Mouse (Mus musculus) erythroblast, embryonic 14.5 days (primary cell): ENCODE measurements at regions not wholly inside any gene's neighbourhood (a gene's known extent, or its start where the extent isn't known, plus 50 kb on each side); places are given as distances from the start of the nearest gene placed in this dataset.

Experiments used
- H3K27me3 ChIP-seq: 2 replicates; pipeline ENCODE4 v1.6.1; 2012; ENCODE audit warnings: inconsistent platforms; ENCODE audit not compliant: control insufficient read depth
- H3K36me3 ChIP-seq: 2 replicates; pipeline ENCODE4 v1.6.1; 2012; ENCODE audit warnings: mild to moderate bottlenecking, inconsistent platforms; ENCODE audit not compliant: control insufficient read depth
- H3K4me1 ChIP-seq: 2 replicates; pipeline ENCODE4 v1.6.1; 2012; ENCODE audit warnings: inconsistent platforms; ENCODE audit not compliant: control insufficient read depth
- H3K4me3 ChIP-seq: replicated peaks from 2 replicates; pipeline ENCODE3; 2012; ENCODE audit warnings: moderate library complexity, mild to moderate bottlenecking, inconsistent platforms
- H3K9me3 ChIP-seq: 2 replicates; pipeline ENCODE4 v1.6.1; 2012; ENCODE audit warnings: low read length, inconsistent platforms, mixed read lengths; ENCODE audit not compliant: control insufficient read depth
- GATA1 ChIP-seq: IDR thresholded peaks from 2 replicates; pipeline ENCODE4 v1.6.1; 2012; ENCODE audit warnings: low read length, inconsistent platforms, mixed read lengths
- TAL1 ChIP-seq: IDR thresholded peaks from 3 replicates; pipeline ENCODE4 v1.6.1; 2012; ENCODE audit warnings: low read length, inconsistent platforms, mixed read lengths

DNA sequence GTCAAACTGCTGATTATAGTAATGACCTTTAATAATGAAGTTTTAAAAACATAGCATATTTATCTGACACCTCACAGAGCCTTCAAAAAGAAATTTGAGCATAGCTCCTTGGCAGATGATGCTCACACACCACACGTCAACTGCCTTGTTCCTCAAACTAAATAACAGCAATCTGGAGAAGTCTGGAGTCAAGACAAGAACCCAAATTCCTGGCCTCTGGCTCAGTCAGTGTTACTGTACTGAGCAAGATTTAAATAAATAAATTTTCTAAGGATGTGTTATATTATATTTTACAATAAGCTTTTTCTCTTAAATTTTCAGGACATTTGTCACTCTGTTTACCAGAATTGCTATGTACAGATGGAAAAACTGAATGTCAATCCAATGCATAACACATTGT is 408.5 kb upstream of the C030005K15Rik start:
- peaks cover 7% of the 10 kb centered on the region; the same call in 1 of the 2 replicates for H3K9me3 ChIP-seq
- no peak overlapping the region for H3K4me3 ChIP-seq
- no peaks in the 10 kb centered on the region for H3K36me3 ChIP-seq
- TF ChIP-seq TAL1 (no peak), GATA1 (no peak)
- H3K27me3 ChIP-seq, result no peaks in the 10 kb centered on the region
- H3K4me1 ChIP-seq, result no peaks in the 10 kb centered on the region

DNA sequence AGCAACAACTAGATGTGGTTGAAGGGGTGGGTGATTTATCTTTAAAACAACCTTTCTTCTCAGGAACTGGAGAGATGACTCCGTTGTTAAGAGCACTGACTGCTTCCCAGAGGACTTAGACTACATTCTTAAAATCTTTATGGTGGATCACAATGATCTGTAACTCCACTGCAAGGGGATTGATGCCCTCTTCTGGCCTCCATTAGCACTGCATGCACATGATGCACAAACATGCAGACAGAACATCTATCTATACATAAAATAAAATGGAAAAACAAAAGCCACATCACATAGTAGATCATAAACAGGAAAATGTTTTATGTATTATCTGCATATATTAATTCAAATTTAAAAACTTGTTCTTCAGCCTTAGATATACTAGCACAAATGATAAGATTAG is 419.2 kb upstream of the C030005K15Rik start:
- H3K27me3 ChIP-seq, result no peaks in the 10 kb centered on the region
- no peak for TF ChIP-seq GATA1
- no peaks in the 10 kb centered on the region for H3K36me3 ChIP-seq
- H3K4me1 ChIP-seq, result no peaks in the 10 kb centered on the region
- no peak overlapping the region for H3K4me3 ChIP-seq
- H3K9me3 ChIP-seq, result no peaks in the 10 kb centered on the region; the same call in 1 of the 2 replicates

DNA sequence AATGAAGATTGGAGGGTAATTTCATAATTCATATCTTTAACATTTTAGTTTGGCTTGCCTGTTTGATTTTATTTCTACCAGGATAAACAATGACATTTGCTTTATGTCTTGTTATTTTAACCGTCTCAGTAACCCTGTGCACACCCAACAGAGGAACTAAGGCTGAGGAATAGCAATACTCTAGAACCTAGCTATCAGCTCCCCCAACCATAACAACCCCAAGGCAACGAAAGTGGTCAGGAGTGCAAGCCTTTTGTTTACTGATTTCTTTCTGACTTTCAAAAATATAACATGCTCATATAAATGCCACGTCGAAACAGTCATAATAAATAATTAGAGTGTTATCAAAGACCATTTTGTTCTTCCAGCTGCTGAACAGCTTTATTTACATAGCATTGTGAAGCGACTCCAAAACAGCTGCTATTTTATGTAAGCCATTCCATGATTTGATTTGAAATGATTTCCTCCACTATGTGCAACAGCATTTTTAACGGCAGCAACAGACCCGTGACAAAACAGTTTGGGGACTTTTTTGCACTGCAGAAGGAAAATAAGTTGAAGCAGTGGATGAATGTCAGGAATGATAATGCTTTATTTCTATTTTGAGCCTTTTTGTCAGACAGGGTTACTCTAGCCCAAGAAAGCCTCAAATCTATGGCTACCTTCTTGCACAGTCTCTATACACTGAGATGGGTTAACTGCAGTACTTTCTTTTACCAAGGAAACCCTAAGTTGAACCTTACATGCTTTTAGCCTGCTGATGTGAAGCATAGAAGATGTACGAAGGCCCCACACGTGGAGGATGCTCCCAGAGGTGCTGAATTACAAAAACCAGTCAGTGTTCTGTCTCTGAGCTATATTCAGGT is 420.7 kb upstream of the C030005K15Rik start:
- no peaks in the 10 kb centered on the region for H3K4me1 ChIP-seq
- H3K27me3 ChIP-seq, result no peaks in the 10 kb centered on the region
- no peak for TF ChIP-seq GATA1
- no peak for TF ChIP-seq TAL1
- H3K4me3 ChIP-seq, result no peak overlapping the region
- H3K9me3 ChIP-seq, result no peaks in the 10 kb centered on the region; the same call in 1 of the 2 replicates
- H3K36me3 ChIP-seq, result no peaks in the 10 kb centered on the region

DNA sequence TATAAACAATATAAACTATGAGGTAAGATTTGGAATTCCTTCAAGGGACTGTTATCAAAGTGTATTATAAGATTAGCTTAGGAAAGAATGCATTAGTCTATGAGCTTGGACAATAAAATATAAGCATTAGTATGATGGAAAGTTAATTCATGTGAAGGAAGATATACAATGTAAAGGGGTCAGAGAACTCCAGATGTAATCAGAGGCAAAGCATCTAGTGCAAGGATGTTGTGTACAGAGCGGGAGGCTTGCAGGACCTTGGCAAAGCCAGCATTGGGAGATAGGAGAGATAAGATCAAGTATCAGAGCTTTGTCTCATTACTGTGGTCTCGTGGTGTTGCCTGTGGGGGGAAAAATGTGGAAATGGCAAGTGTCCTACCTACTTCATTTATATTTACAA is 429.4 kb upstream of the C030005K15Rik start:
- no peaks in the 10 kb centered on the region for H3K27me3 ChIP-seq
- no peaks in the 10 kb centered on the region for H3K36me3 ChIP-seq
- no peak for TF ChIP-seq GATA1
- no peak for TF ChIP-seq TAL1
- H3K4me1 ChIP-seq, result no peaks in the 10 kb centered on the region
- H3K9me3 ChIP-seq, result no peaks in the 10 kb centered on the region; the same call in 1 of the 2 replicates
- no peak overlapping the region for H3K4me3 ChIP-seq

DNA sequence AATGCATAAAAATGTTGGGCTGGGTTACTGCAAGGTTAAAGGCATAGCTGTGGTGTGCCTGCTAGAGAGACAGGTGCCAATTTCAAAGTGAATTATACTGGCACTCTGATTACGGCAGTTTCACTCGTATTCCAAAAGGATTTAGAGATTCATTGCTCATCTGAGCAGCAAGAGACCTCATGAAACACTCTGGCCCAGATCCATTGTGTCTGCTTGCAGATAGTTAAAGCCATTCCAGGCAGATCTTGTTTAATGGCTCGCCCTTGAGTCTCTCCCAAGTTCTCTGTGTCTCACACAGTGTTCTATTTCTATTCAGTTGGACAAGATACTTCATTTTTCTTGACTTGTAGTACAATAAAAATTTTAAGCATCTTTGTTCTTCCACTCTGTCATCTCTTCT is 459.1 kb upstream of the C030005K15Rik start:
- Histone ChIP-seq H3K4me1 (no peaks in the 10 kb centered on the region), H3K4me3 (no peak overlapping the region), H3K36me3 (no peaks in the 10 kb centered on the region), H3K27me3 (no peaks in the 10 kb centered on the region), H3K9me3 (no peaks in the 10 kb centered on the region)
- TF ChIP-seq GATA1, result no peak
- no peak for TF ChIP-seq TAL1

GRCm38 (mm10) chr10:98196852-98197251 is 470.3 kb upstream of the C030005K15Rik start:
- TF ChIP-seq GATA1 (no peak), TAL1 (no peak)
- H3K36me3 ChIP-seq, result no peaks in the 10 kb centered on the region
- H3K27me3 ChIP-seq, result no peaks in the 10 kb centered on the region
- H3K4me3 ChIP-seq, result no peak overlapping the region
- H3K4me1 ChIP-seq, result no peaks in the 10 kb centered on the region
- H3K9me3 ChIP-seq, result no peaks in the 10 kb centered on the region

DNA sequence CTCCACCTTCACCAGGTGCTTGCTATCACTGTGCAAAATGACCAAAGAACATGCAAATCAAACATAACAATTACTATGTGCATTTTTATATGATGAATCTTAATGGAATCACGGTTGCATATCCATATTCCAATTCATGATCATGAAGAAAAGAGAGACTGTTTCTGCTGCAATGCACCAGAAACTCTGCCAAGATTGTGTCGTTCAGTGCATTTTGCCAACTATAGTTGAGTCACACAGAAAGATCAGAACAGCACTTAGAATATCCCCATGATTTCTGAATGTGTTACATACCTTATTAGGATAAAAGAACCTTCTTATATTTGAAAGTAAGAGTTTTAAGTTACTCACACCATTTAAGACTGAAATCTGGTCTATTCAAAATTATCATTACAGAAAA is 483.7 kb upstream of the C030005K15Rik start:
- Histone ChIP-seq H3K4me1 (no peaks in the 10 kb centered on the region), H3K36me3 (no peaks in the 10 kb centered on the region), H3K27me3 (no peaks in the 10 kb centered on the region), H3K9me3 (no peaks in the 10 kb centered on the region), H3K4me3 (no peak overlapping the region)
- TF ChIP-seq TAL1 (no peak), GATA1 (no peak)

GRCm38 (mm10) chr10:98212876-98213587 is 486.5 kb upstream of the C030005K15Rik start:
- TF ChIP-seq GATA1 (no peak), TAL1 (no peak)
- Histone ChIP-seq H3K4me1 (no peaks in the 10 kb centered on the region), H3K27me3 (no peaks in the 10 kb centered on the region), H3K9me3 (no peaks in the 10 kb centered on the region), H3K36me3 (no peaks in the 10 kb centered on the region), H3K4me3 (no peak overlapping the region)

DNA sequence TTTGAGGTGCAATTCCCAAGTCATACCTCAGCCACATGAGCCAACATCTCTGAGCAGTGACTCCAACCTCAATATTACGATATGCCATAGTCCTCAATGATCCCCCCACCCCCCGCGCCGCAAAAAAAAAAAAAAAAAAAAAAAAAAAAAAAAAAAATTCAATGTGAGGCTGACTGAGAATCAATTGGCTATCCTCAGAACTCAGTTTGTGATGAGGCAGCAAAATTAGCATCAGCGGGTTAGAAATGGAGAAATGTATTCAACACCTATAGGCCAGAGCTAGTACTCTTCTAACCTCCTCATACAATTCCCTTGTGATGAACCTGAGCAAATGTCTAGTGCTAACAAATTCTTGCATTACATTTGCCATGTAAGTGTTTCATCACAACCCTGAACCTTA is 504.5 kb upstream of the C030005K15Rik start:
- no peaks in the 10 kb centered on the region for H3K27me3 ChIP-seq
- 0 out of 2 replicates have a peak, but pooled peaks cover 2% of the 10 kb centered on the region for H3K9me3 ChIP-seq
- H3K4me1 ChIP-seq, result no peaks in the 10 kb centered on the region
- TF ChIP-seq GATA1 (no peak), TAL1 (no peak)
- H3K4me3 ChIP-seq, result no peak overlapping the region
- H3K36me3 ChIP-seq, result no peaks in the 10 kb centered on the region
